ENCODE assay signal across 8 mouse cellular contexts in genomic region chr8:70352657-70353151, GRCm38 (mm10). TPM values are rescaled to one million over a fixed set of nuclear protein-coding genes. Genes with fewer than 3 reads are reported as not detected.
DNase-seq lines count a peak whose midpoint lies in the region; ATAC-seq and TF ChIP-seq lines count a peak whose summit lies in the region.

No protein-coding gene starts in this region.

- peak overlapping the region; percentile 93 for H3K4me3 ChIP-seq in neural tube, embryonic 11.5 days (ENCODE audit: low read depth, low read length)
- peak overlapping the region; percentile 96 for H3K4me3 ChIP-seq in hindbrain, embryonic 11.5 days (ENCODE audit: low read depth, low read length)
- peak overlapping the region; percentile 98 for H3K4me3 ChIP-seq in limb, embryonic 15.5 days
- H3K4me3 ChIP-seq in spleen, adult 2 months (ENCODE audit: extremely low read depth, insufficient read depth, insufficient read length), result peak overlapping the region; percentile 90

- intact Hi-C loops in left cerebral cortex, postnatal 4 days (cut with DNase I), result no loop called here
- intact Hi-C loops in left cerebral cortex, postnatal 14 days (cut with DNase I), result no loop called here

- H3K36me3 ChIP-seq in neural tube, embryonic 11.5 days (ENCODE audit: control insufficient read depth, insufficient read depth, low read length), result no peaks in the 10 kb centered on the region
- H3K36me3 ChIP-seq in hindbrain, embryonic 11.5 days (ENCODE audit: control insufficient read depth, insufficient read depth, low read length), result no peaks in the 10 kb centered on the region
- peaks cover 19% of the 10 kb centered on the region for H3K36me3 ChIP-seq in limb, embryonic 15.5 days
- H3K36me3 ChIP-seq in spleen, adult 2 months (ENCODE audit: control insufficient read depth, insufficient read depth, low read length), result no peaks in the 10 kb centered on the region

- no peaks in the 10 kb centered on the region for H3K27me3 ChIP-seq in neural tube, embryonic 11.5 days (ENCODE audit: control insufficient read depth, insufficient read depth, low read length)
- no peaks in the 10 kb centered on the region for H3K27me3 ChIP-seq in hindbrain, embryonic 11.5 days (ENCODE audit: control insufficient read depth, insufficient read depth, low read length)
- no peaks in the 10 kb centered on the region for H3K27me3 ChIP-seq in limb, embryonic 15.5 days
- no peaks in the 10 kb centered on the region for H3K27me3 ChIP-seq in spleen, adult 2 months (ENCODE audit: control insufficient read depth, insufficient read depth, low read length)

- H3K4me1 ChIP-seq in neural tube, embryonic 11.5 days (ENCODE audit: control insufficient read depth, insufficient read depth, low read length), result peaks cover 20% of the 10 kb centered on the region
- peaks cover 19% of the 10 kb centered on the region for H3K4me1 ChIP-seq in hindbrain, embryonic 11.5 days (replicated peaks; ENCODE audit: control insufficient read depth, insufficient read depth, low read length)
- H3K4me1 ChIP-seq in limb, embryonic 15.5 days, result peaks cover 57% of the 10 kb centered on the region
- peaks cover 30% of the 10 kb centered on the region; the same call in 1 of the 2 replicates for H3K4me1 ChIP-seq in spleen, adult 2 months (ENCODE audit: control insufficient read depth, insufficient read depth, insufficient read length)

- H3K27ac ChIP-seq in neural tube, embryonic 11.5 days (ENCODE audit: low read depth, low read length), result peak overlapping the region; percentile 80
- peak overlapping the region; percentile 80 for H3K27ac ChIP-seq in hindbrain, embryonic 11.5 days (ENCODE audit: low read depth, low read length)
- H3K27ac ChIP-seq in limb, embryonic 15.5 days, result peak overlapping the region; percentile 93
- peak overlapping the region; percentile 78 for H3K27ac ChIP-seq in spleen, adult 2 months (ENCODE audit: insufficient read depth, low read length)

- ATAC-seq in neural tube, embryonic 11.5 days (ENCODE audit: insufficient read depth, low FRiP score, low TSS enrichment), result peak; percentile 43
- peak; percentile 42 for ATAC-seq in hindbrain, embryonic 11.5 days (ENCODE audit: low FRiP score)
- peak; percentile 5; the same call in 1 of the 2 replicates for ATAC-seq in limb, embryonic 15.5 days (ENCODE audit: insufficient number of reproducible peaks, low FRiP score, low TSS enrichment, low read depth)

- WGBS in neural tube, embryonic 11.5 days, result 0% methylated on average over 53 of the region's 64 CpGs
- under 1% methylated on average over 42 of the region's 64 CpGs for WGBS in hindbrain, embryonic 11.5 days
- 0% methylated on average over 61 of the region's 64 CpGs for WGBS in limb, embryonic 15.5 days
- under 1% methylated on average over 59 of the region's 64 CpGs for WGBS in spleen, adult 2 months

- DNase-seq in neural tube, embryonic 11.5 days (ENCODE audit: low spot score), result peak; percentile 53
- DNase-seq in neural tube, embryonic 10.5 days (ENCODE audit: extremely low spot score, low spot score), result no peak
- peak; percentile 39 for DNase-seq in brain, adult 2 months (ENCODE audit: low read depth, low spot score)
- DNase-seq in hindbrain, embryonic 11.5 days (ENCODE audit: low spot score), result peak; percentile 61
- no peak for DNase-seq in spleen, adult 2 months (ENCODE audit: low read depth in 1 of 2, low spot score in 2 of 2)
- no peak for DNase-seq in left cerebral cortex, postnatal 4 days
- no peak for DNase-seq in left cerebral cortex, postnatal 14 days (ENCODE audit: low spot score in 2 of 2)

- TF ChIP-seq POLR2A in spleen, adult 2 months (IDR thresholded peaks at IDR 0.05; ENCODE audit: low read depth, low read length), result no peak

- H3K9me3 ChIP-seq in neural tube, embryonic 11.5 days (ENCODE audit: control insufficient read depth, low read length), result no peaks in the 10 kb centered on the region
- H3K9me3 ChIP-seq in hindbrain, embryonic 11.5 days (ENCODE audit: control insufficient read depth, low read length), result no peaks in the 10 kb centered on the region
- H3K9me3 ChIP-seq in limb, embryonic 15.5 days, result no peaks in the 10 kb centered on the region

- TF ChIP-seq CTCF in spleen, adult 2 months (IDR thresholded peaks at IDR 0.05; ENCODE audit: extremely low read depth, insufficient read depth, insufficient read length, insufficient replicate concordance), result no peak

- peak overlapping the region; percentile 95 for H3K4me2 ChIP-seq in neural tube, embryonic 11.5 days (ENCODE audit: low read depth)
- H3K4me2 ChIP-seq in hindbrain, embryonic 11.5 days (replicated peaks; ENCODE audit: low read depth, low read length), result peak overlapping the region; percentile 65
- H3K4me2 ChIP-seq in limb, embryonic 15.5 days, result peak overlapping the region; percentile 90

- peak overlapping the region; percentile 94 for H3K9ac ChIP-seq in neural tube, embryonic 11.5 days (ENCODE audit: low read length)
- H3K9ac ChIP-seq in hindbrain, embryonic 11.5 days (ENCODE audit: low read depth, low read length), result peak overlapping the region; percentile 93
- peak overlapping the region; percentile 98 for H3K9ac ChIP-seq in limb, embryonic 15.5 days

RNA-seq across cellular contexts. Expression of gene Upf1, which starts 0.4 kb away (rescaled TPM):
- polyA plus RNA-seq in neural tube, embryonic 11.5 days (2014; fragmentation: Nextera tagmentation; extraction: Ambion mirVana), result 24.0 and 24.1 TPM in 2 replicates
- 21.4 TPM in 2 replicates for polyA plus RNA-seq in hindbrain, embryonic 11.5 days (2014; fragmentation: Nextera tagmentation; extraction: Ambion mirVana)
- 13.8 and 16.7 TPM in 2 replicates for polyA plus RNA-seq in limb, embryonic 15.5 days (2015; fragmentation: Nextera tagmentation; extraction: Ambion mirVana)
- polyA plus RNA-seq in spleen, adult 2 months (2012; rRNA removed), result 38.9 and 43.2 TPM in 2 replicates
- 10 to 100 TPM; 54.9 to 55.3 TPM for total RNA-seq in left cerebral cortex, postnatal 4 days (2021)
- 10 to 100 TPM; 49.8 to 53.4 TPM for total RNA-seq in left cerebral cortex, postnatal 14 days (2021)

RNA-seq across cellular contexts. Expression of gene Comp, which starts 20.7 kb away (rescaled TPM):
- polyA plus RNA-seq in neural tube, embryonic 11.5 days (2014; fragmentation: Nextera tagmentation; extraction: Ambion mirVana), result 0.16 and 0.32 TPM in 2 replicates
- polyA plus RNA-seq in hindbrain, embryonic 11.5 days (2014; fragmentation: Nextera tagmentation; extraction: Ambion mirVana), result 0.08 and 0.11 TPM in 2 replicates
- polyA plus RNA-seq in limb, embryonic 15.5 days (2015; fragmentation: Nextera tagmentation; extraction: Ambion mirVana), result 101 and 104 TPM in 2 replicates
- polyA plus RNA-seq in spleen, adult 2 months (2012; rRNA removed), result 0.46 and 0.56 TPM in 2 replicates
- total RNA-seq in left cerebral cortex, postnatal 4 days (2021), result under 1 TPM in 1 of 2 experiments, not detected in 1; 0.20 TPM
- total RNA-seq in left cerebral cortex, postnatal 14 days (2021), result under 1 TPM; 0.51 to 0.72 TPM

RNA-seq across cellular contexts. Expression of gene Gdf1, which starts 23.1 kb away (rescaled TPM):
- 0.93 and 1.5 TPM in 2 replicates for polyA plus RNA-seq in neural tube, embryonic 11.5 days (2014; fragmentation: Nextera tagmentation; extraction: Ambion mirVana)
- 1.3 TPM in 2 replicates for polyA plus RNA-seq in hindbrain, embryonic 11.5 days (2014; fragmentation: Nextera tagmentation; extraction: Ambion mirVana)
- 2.9 and 4.1 TPM in 2 replicates for polyA plus RNA-seq in limb, embryonic 15.5 days (2015; fragmentation: Nextera tagmentation; extraction: Ambion mirVana)
- 0.33 and 0.40 TPM in 2 replicates for polyA plus RNA-seq in spleen, adult 2 months (2012; rRNA removed)
- total RNA-seq in left cerebral cortex, postnatal 4 days (2021), result 1 to 10 TPM; 6.8 to 7.9 TPM
- 10 to 100 TPM; 15.4 to 20.8 TPM for total RNA-seq in left cerebral cortex, postnatal 14 days (2021)

RNA-seq across cellular contexts. Expression of gene Cers1, which starts 37.1 kb away (rescaled TPM):
- polyA plus RNA-seq in neural tube, embryonic 11.5 days (2014; fragmentation: Nextera tagmentation; extraction: Ambion mirVana), result 6.8 and 6.9 TPM in 2 replicates
- polyA plus RNA-seq in hindbrain, embryonic 11.5 days (2014; fragmentation: Nextera tagmentation; extraction: Ambion mirVana), result 5.7 and 6.2 TPM in 2 replicates
- 8.8 and 9.6 TPM in 2 replicates for polyA plus RNA-seq in limb, embryonic 15.5 days (2015; fragmentation: Nextera tagmentation; extraction: Ambion mirVana)
- 0.52 and 0.61 TPM in 2 replicates for polyA plus RNA-seq in spleen, adult 2 months (2012; rRNA removed)
- total RNA-seq in left cerebral cortex, postnatal 4 days (2021), result 10 to 100 TPM; 61.6 to 67.6 TPM
- 100 to 1,000 TPM; 118 to 126 TPM for total RNA-seq in left cerebral cortex, postnatal 14 days (2021)

RNA-seq across cellular contexts. Expression of gene Cope, which starts 50.4 kb away (rescaled TPM):
- 272 and 283 TPM in 2 replicates for polyA plus RNA-seq in neural tube, embryonic 11.5 days (2014; fragmentation: Nextera tagmentation; extraction: Ambion mirVana)
- 268 and 278 TPM in 2 replicates for polyA plus RNA-seq in hindbrain, embryonic 11.5 days (2014; fragmentation: Nextera tagmentation; extraction: Ambion mirVana)
- polyA plus RNA-seq in limb, embryonic 15.5 days (2015; fragmentation: Nextera tagmentation; extraction: Ambion mirVana), result 397 and 441 TPM in 2 replicates
- polyA plus RNA-seq in spleen, adult 2 months (2012; rRNA removed), result 200 and 269 TPM in 2 replicates
- total RNA-seq in left cerebral cortex, postnatal 4 days (2021), result 100 to 1,000 TPM; 110 to 113 TPM
- total RNA-seq in left cerebral cortex, postnatal 14 days (2021), result 100 to 1,000 TPM; 122 to 132 TPM

Comparison
In these comparisons a context has a peak if more than half of its experiments do, and no peak if none do; other contexts are left out.
1. DNase-seq: peak in neural tube, embryonic 11.5 days (single experiment), brain, adult 2 months (single experiment) and hindbrain, embryonic 11.5 days (single experiment); none in neural tube, embryonic 10.5 days (single experiment), spleen, adult 2 months (0 of 2), left cerebral cortex, postnatal 4 days (single experiment) and left cerebral cortex, postnatal 14 days (0 of 2).
2. RNA of gene Comp, which starts 20.7 kb away (polyA plus RNA-seq): 101 to 104 TPM in limb, embryonic 15.5 days; 0.46 to 0.56 TPM in spleen, adult 2 months, 0.16 to 0.32 TPM in neural tube, embryonic 11.5 days and 0.08 to 0.11 TPM in hindbrain, embryonic 11.5 days; every median in the first group is over 10 times any median in the second.
3. Peak in every context shown above with its lines, with median percentiles within 50 percentile points of each other: ATAC-seq, H3K27ac ChIP-seq, H3K4me2 ChIP-seq, H3K4me3 ChIP-seq and H3K9ac ChIP-seq.